Mouse (Mus musculus): ENCODE data around the gene Gm20929. TPM values are rescaled to one million over a fixed set of nuclear protein-coding genes. Genes with fewer than 3 reads are reported as not detected.

Gene Gm20929
- polyA plus RNA-seq (2012; rRNA removed): not detected in 2 replicates

DNA sequence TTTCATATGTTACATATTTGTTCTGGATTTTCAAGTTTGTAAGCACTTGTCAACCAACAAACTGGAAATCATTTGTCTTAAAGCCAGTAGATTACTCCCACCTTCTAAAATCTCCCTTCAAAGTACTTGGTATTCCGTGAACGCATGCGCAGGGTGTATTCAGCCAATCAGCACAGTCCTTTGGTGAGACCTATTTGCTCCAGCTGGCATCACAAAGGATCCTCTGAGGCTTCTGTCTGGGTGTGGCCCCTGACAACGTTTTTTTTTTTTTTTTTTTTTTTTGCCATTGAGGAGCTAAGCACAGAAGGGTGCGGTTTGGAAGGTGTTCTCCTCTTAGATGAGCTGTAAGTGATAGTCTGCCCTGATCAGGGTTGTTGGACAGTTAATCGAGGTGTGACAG lies at the start of gene Gm20929:
TSS of gene Gm20929 (plus strand) at position 301 of the 400 bp plus-strand sequence.

Measured in central nervous system, embryonic 11.5 days (tissue).